Mouse (Mus musculus): ENCODE measurements around the gene Tnrc6c.

- no peak for TF ChIP-seq CTCF (IDR thresholded peaks at IDR 0.05; ENCODE audit: borderline replicate concordance, insufficient read depth, low read length)
- no peak for TF ChIP-seq POLR2A (IDR thresholded peaks at IDR 0.05; ENCODE audit: low read depth, low read length)
Measured at GRCm38 (mm10) chr11:117798160-117798541, 144.1 kb downstream of the Tnrc6c start.

Measured in embryonic fibroblast, embryonic 13.5 days (primary cell).